Mouse (Mus musculus): Measurements from ENCODE around the gene Bckdk. TPM values are rescaled to one million over a fixed set of nuclear protein-coding genes. Genes with fewer than 3 reads are reported as not detected.
A peak's percentile ranks its signal among the peaks of the same experiment; 100 is the strongest.
"Not testable (repeated sequence)": the region's sequence is repeated elsewhere in the genome, so short reads cannot be mapped to it uniquely, and the experiment has no call there.

The Bckdk gene
- polyA plus RNA-seq, 1 experiment from 2014 or later, result 131 TPM

DNA sequence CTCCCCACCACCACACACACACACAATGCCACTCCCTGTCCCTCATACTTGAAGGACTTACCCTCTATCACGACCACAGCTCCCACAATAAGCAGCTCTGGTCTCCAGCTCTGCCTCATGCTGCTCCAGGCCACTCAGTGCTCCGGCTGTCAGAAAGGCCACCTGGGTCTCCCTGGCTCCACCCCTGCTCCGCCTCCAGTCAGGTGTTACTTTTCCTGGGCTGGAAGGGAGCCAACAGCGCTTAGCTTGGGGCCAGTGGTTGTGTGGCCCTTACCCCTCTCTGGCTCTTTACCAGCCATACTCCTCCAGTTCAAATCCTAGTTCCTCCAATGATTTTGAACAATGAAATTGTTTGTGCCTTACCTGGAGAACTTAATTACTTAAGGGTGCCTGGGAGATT is 13.1 kb upstream of the Bckdk start, which contains the start of gene Prss53:
Gene Prss53 (minus strand): TSS at position 173 of the 400 bp plus-strand sequence.
- H3K9me3 ChIP-seq (replicated peaks; ENCODE audit: control insufficient read depth, low read length), result no peaks in the 10 kb centered on the region
- no peak for DNase-seq (ENCODE audit: low spot score)
- no peak within 1 kb of the TSS for H3K9ac ChIP-seq (ENCODE audit: low read length)
- H3K36me3 ChIP-seq (ENCODE audit: control insufficient read depth, insufficient read depth, low read length), result peaks cover 58% of the 10 kb centered on the region
- no peak for ATAC-seq
- H3K4me2 ChIP-seq (ENCODE audit: low read length), result no peak within 1 kb of the TSS
- H3K4me1 ChIP-seq (ENCODE audit: control insufficient read depth, insufficient read depth, low read length), result peaks cover 7% of the 10 kb centered on the region
- H3K27me3 ChIP-seq (replicated peaks; ENCODE audit: control insufficient read depth, insufficient read depth, low read length), result no peaks in the 10 kb centered on the region
- WGBS, result 34% methylated on average over 4 of the region's 4 CpGs
- no peak within 1 kb of the TSS for H3K4me3 ChIP-seq (ENCODE audit: low read depth, low read length)
- no peak within 1 kb of the TSS for H3K27ac ChIP-seq (ENCODE audit: low read depth, low read length)

DNA sequence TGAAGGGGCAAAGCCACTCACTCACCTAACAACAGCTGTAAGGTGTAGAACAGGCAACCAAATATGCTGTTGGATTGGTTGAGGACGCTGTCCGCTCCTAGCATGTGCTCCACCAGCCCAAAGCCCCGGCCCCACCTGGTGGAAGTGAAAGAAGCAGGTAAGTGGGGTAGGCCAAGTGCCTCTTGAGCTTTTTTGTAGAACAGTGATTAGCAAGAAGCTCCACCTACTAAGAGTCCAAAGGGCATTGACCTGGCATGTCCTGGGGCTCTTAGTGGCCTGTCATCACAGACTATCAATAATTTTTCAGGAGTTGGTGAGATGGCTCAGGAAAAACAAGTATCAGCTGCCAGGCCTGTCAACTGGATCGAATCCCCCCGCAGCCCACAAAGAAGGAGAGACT is 9.4 kb upstream of the Bckdk start:
- ATAC-seq (no peak), DNase-seq (ENCODE audit: low spot score) (no peak)
- Histone ChIP-seq H3K4me3 (ENCODE audit: low read depth, low read length) (peak overlapping the region; percentile 53), H3K27ac (ENCODE audit: low read depth, low read length) (no peak overlapping the region), H3K27me3 (replicated peaks; ENCODE audit: control insufficient read depth, insufficient read depth, low read length) (no peaks in the 10 kb centered on the region), H3K36me3 (ENCODE audit: control insufficient read depth, insufficient read depth, low read length) (peaks cover 22% of the 10 kb centered on the region), H3K9ac (ENCODE audit: low read length) (no peak overlapping the region; the same call in 1 of the 2 replicates), H3K4me1 (ENCODE audit: control insufficient read depth, insufficient read depth, low read length) (peaks cover 7% of the 10 kb centered on the region), H3K4me2 (ENCODE audit: low read length) (peak overlapping the region; percentile 82), H3K9me3 (replicated peaks; ENCODE audit: control insufficient read depth, low read length) (no peaks in the 10 kb centered on the region)
- WGBS, result 81% methylated on average over 5 of the region's 5 CpGs

DNA sequence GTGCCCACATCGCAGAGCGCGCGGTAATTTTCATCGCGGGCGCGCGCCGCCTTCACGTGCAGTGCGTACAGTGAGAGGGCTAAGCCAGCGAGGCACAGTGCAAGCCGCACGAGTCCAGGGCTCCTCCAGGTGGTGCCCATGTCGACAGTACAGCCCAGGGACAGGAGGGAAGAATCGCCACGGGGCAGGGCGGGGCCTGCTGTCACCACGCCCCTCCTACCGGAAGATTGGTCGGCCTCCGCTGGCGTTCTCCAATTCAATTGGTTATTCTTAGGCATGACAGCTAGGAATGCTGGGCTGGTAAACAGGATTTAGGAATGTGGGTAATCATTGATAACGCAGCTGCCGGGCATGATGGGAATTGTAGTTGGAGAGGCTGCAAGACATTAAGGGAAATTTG is 8.4 kb upstream of the Bckdk start, which contains the start of the genes Gm21974 and Vkorc1:
Gene Gm21974 (minus strand): TSS at position 13 of the 400 bp plus-strand sequence.
Gene Vkorc1 (minus strand): TSS at position 176 of the 400 bp plus-strand sequence.
- ATAC-seq, result peak; percentile 98
- WGBS, result under 1% methylated on average over 26 of the region's 26 CpGs
- peaks cover 7% of the 10 kb centered on the region for H3K4me1 ChIP-seq (ENCODE audit: control insufficient read depth, insufficient read depth, low read length)
- peaks cover 12% of the 10 kb centered on the region for H3K36me3 ChIP-seq (ENCODE audit: control insufficient read depth, insufficient read depth, low read length)
- peak within 1 kb of the TSS; percentile 67 for H3K9ac ChIP-seq (ENCODE audit: low read length)
- peak within 1 kb of the TSS; percentile 40; the same call in 1 of the 2 replicates for H3K27ac ChIP-seq (ENCODE audit: low read depth, low read length)
- peak within 1 kb of the TSS; percentile 53 for H3K4me3 ChIP-seq (ENCODE audit: low read depth, low read length)
- H3K4me2 ChIP-seq (ENCODE audit: low read length), result peak within 1 kb of the TSS; percentile 82
- DNase-seq (ENCODE audit: low spot score), result peak; percentile 98
- no peaks in the 10 kb centered on the region for H3K9me3 ChIP-seq (replicated peaks; ENCODE audit: control insufficient read depth, low read length)
- no peaks in the 10 kb centered on the region for H3K27me3 ChIP-seq (replicated peaks; ENCODE audit: control insufficient read depth, insufficient read depth, low read length)

DNA sequence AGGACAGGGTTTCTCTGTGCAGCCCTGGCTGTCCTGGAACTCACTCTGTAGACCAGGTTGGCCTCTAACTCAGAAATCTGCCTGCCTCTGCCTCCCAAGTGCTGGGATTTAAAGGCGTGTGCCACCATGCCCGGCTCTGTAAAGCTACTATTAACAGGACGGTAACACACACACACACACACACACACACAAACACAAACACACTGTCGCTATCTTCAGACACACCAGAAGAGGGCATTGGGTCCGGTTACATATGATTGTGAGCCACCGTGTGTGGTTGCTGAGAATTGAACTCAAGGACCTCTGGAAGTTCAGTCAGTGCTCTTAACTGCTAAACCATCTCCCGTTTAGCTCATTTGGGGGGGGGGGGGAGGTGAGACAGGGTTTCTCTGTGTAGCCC is 8.0 kb upstream of the Bckdk start:
- not testable (repeated sequence) for H3K36me3 ChIP-seq (ENCODE audit: control insufficient read depth, insufficient read depth, low read length); H3K27ac ChIP-seq (ENCODE audit: low read depth, low read length)
- peak; percentile 6; the same call in 1 of the 2 replicates for ATAC-seq

DNA sequence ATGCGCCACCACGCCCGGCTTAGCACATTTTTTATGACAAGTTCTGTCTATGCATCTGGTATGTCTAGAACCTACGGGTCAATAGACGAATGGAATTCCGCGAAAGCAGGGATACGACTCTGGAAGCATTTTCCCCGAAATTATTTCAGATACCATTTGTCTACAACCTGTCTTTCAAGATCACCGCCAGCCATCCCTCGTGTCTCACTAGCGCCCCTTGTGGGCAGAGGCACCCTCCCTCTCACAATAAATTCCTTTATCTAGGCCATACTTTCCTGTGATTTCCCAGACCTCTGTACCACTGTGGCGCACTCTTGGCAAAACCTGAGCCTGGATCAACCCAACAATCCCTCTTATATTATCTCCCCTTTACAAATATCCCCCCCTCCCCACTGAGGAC is 7.5 kb upstream of the Bckdk start:
- peak; percentile 46 for DNase-seq (ENCODE audit: low spot score)
- H3K4me3 ChIP-seq (ENCODE audit: low read depth, low read length), result no peak overlapping the region
- peaks cover 7% of the 10 kb centered on the region for H3K4me1 ChIP-seq (ENCODE audit: control insufficient read depth, insufficient read depth, low read length)
- peaks cover 7% of the 10 kb centered on the region; the same call in 1 of the 2 replicates for H3K36me3 ChIP-seq (ENCODE audit: control insufficient read depth, insufficient read depth, low read length)
- WGBS, result 67% methylated on average over 13 of the region's 13 CpGs
- no peak for ATAC-seq
- no peak overlapping the region for H3K27ac ChIP-seq (ENCODE audit: low read depth, low read length)
- H3K9ac ChIP-seq (ENCODE audit: low read length), result no peak overlapping the region
- no peak overlapping the region for H3K4me2 ChIP-seq (ENCODE audit: low read length)
- H3K27me3 ChIP-seq (replicated peaks; ENCODE audit: control insufficient read depth, insufficient read depth, low read length), result no peaks in the 10 kb centered on the region
- no peaks in the 10 kb centered on the region for H3K9me3 ChIP-seq (replicated peaks; ENCODE audit: control insufficient read depth, low read length)

More for the DNA sequence above, 8.0 kb upstream of the Bckdk start:
- DNase-seq (ENCODE audit: low spot score); H3K4me1 ChIP-seq (ENCODE audit: control insufficient read depth, insufficient read depth, low read length); H3K9ac ChIP-seq (ENCODE audit: low read length); H3K27me3 ChIP-seq (replicated peaks; ENCODE audit: control insufficient read depth, insufficient read depth, low read length); H3K9me3 ChIP-seq (replicated peaks; ENCODE audit: control insufficient read depth, low read length): not testable (repeated sequence)
- H3K4me3 ChIP-seq (ENCODE audit: low read depth, low read length), result 0 out of 2 replicates have a peak overlapping the region, but pooled peaks have one; percentile 53
- peak overlapping the region; percentile 18; the same call in 1 of the 2 replicates for H3K4me2 ChIP-seq (ENCODE audit: low read length)
- WGBS, result 73% methylated on average over 7 of the region's 7 CpGs

DNA sequence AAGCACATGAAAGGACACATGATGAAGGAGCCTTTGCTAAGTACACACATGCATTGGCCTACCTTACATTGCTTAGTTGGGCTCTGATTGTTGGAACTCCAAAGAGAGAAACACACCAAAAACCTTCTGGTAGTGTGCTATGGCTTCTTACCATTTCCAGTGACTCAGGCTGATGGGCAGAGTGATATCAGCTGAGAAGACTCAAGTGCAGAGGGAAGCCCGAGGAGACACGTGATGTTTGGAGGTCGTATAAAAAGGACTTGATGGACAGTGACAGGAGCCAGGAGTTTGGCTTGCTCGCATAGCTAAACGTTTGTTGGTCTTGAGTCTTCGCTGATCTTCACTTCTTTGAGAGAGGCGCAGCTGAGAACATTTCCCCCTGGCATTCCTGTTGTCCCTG is 6.3 kb upstream of the Bckdk start:
- no peaks in the 10 kb centered on the region for H3K9me3 ChIP-seq (replicated peaks; ENCODE audit: control insufficient read depth, low read length)
- no peak for DNase-seq (ENCODE audit: low spot score)
- H3K27me3 ChIP-seq (replicated peaks; ENCODE audit: control insufficient read depth, insufficient read depth, low read length), result no peaks in the 10 kb centered on the region
- no peak overlapping the region for H3K9ac ChIP-seq (ENCODE audit: low read length)
- H3K4me1 ChIP-seq (ENCODE audit: control insufficient read depth, insufficient read depth, low read length), result peaks cover 7% of the 10 kb centered on the region
- no peak overlapping the region for H3K27ac ChIP-seq (ENCODE audit: low read depth, low read length)
- 91% methylated on average over 7 of the region's 7 CpGs for WGBS
- no peak overlapping the region for H3K4me2 ChIP-seq (ENCODE audit: low read length)
- peaks cover 4% of the 10 kb centered on the region; the same call in 1 of the 2 replicates for H3K36me3 ChIP-seq (ENCODE audit: control insufficient read depth, insufficient read depth, low read length)
- no peak overlapping the region for H3K4me3 ChIP-seq (ENCODE audit: low read depth, low read length)
- ATAC-seq, result no peak

DNA sequence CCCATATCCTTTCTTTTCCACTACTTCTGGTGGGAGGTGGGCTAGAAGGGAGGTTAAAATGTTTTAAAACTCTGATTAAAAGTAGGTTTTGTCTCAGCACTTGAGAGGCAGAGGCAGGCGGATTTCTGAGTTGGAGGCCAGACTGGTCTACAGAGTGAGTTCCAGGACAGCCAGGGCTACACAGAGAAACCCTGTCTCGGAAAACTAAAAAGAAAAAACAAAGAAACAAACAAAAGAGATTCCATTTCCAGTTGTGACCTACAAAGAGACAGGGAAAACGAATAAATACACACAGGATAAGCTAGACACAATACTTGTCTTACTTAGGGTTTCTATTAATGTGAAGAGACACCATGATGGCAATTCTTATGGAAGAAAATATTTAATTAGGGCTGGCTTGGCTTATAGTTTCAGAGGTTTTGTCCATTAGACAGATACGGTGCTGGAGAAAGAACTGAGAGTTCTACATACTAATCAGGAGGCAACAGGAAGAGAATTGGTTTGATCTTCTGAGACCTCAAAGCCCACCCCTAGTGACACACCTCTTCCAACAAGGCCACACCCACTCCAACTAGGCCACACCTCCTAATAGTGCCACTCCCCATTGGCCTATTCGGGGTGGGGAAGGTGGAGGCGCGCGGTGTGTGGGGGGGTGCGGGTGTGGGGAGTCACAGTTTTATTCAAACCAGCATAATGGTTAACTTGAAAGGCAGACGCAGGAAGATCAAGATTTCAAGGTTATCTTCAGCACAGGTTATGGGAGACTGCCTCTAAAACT is 5.5 kb upstream of the Bckdk start:
- ATAC-seq (no peak), DNase-seq (ENCODE audit: low spot score) (no peak)
- whole genome bisulfite sequencing, result 39% methylated on average over 10 of the region's 10 CpGs
- H3K27me3 ChIP-seq (replicated peaks; ENCODE audit: control insufficient read depth, insufficient read depth, low read length), result no peaks in the 10 kb centered on the region
- no peak overlapping the region for H3K27ac ChIP-seq (ENCODE audit: low read depth, low read length)
- H3K4me3 ChIP-seq (ENCODE audit: low read depth, low read length), result no peak overlapping the region
- H3K9ac ChIP-seq (ENCODE audit: low read length), result no peak overlapping the region
- H3K36me3 ChIP-seq (ENCODE audit: control insufficient read depth, insufficient read depth, low read length), result no peaks in the 10 kb centered on the region
- no peaks in the 10 kb centered on the region for H3K9me3 ChIP-seq (replicated peaks; ENCODE audit: control insufficient read depth, low read length)
- peaks cover 7% of the 10 kb centered on the region for H3K4me1 ChIP-seq (ENCODE audit: control insufficient read depth, insufficient read depth, low read length)
- H3K4me2 ChIP-seq (ENCODE audit: low read length), result no peak overlapping the region

DNA sequence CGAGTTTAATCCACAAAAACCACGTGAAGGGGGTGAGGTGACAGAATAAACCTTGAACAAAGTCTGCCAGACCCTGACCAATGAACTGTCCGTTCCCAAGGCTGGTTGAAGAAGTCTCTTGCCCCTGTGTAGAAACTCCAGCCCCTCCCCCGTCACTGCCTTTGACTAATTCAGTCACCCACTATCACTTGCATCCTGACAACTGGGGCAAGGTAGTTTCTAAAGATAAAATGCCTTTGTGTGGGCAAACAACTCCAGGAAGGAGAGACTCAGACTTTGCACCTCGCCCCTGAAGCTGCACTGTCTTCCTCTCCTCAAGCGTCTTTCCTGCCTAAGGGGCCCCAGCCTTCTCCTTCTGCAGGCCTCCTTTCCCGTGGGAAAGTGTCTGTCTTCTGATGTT is 3.9 kb upstream of the Bckdk start:
- WGBS, result 50% methylated on average over 7 of the region's 7 CpGs
- no peaks in the 10 kb centered on the region for H3K27me3 ChIP-seq (replicated peaks; ENCODE audit: control insufficient read depth, insufficient read depth, low read length)
- ATAC-seq, result no peak
- no peak overlapping the region for H3K4me2 ChIP-seq (ENCODE audit: low read length)
- H3K36me3 ChIP-seq (ENCODE audit: control insufficient read depth, insufficient read depth, low read length), result no peaks in the 10 kb centered on the region; the same call in 1 of the 2 replicates
- DNase-seq (ENCODE audit: low spot score), result no peak
- no peak overlapping the region for H3K4me3 ChIP-seq (ENCODE audit: low read depth, low read length)
- peaks cover 7% of the 10 kb centered on the region for H3K4me1 ChIP-seq (ENCODE audit: control insufficient read depth, insufficient read depth, low read length)
- H3K27ac ChIP-seq (ENCODE audit: low read depth, low read length), result no peak overlapping the region
- no peaks in the 10 kb centered on the region for H3K9me3 ChIP-seq (replicated peaks; ENCODE audit: control insufficient read depth, low read length)
- no peak overlapping the region for H3K9ac ChIP-seq (ENCODE audit: low read length)

DNA sequence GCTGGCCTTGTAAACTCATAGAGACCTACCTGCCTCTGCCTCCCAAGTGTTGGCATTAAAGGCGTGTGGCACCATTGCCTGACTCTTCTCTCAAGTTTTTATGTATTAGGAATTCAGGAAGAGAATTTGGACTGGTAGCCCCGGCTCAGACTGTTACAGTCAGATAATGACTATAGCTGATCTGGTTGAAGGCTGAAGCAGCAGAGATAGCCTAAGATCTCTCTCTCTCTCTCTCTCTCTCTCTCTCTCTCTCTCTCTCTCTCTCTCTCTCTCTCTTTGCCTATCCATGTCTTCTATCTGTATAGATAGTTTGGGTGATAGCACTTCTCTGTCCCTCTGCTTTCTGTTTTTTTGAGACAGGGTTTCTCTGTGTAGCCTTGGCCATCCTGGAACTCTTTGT is 2.1 kb upstream of the Bckdk start:
- H3K27ac ChIP-seq (ENCODE audit: low read depth, low read length), result no peak overlapping the region
- peaks cover 17% of the 10 kb centered on the region for H3K36me3 ChIP-seq (ENCODE audit: control insufficient read depth, insufficient read depth, low read length)
- no peak overlapping the region for H3K4me2 ChIP-seq (ENCODE audit: low read length)
- H3K27me3 ChIP-seq (replicated peaks; ENCODE audit: control insufficient read depth, insufficient read depth, low read length), result no peaks in the 10 kb centered on the region
- no peak overlapping the region for H3K4me3 ChIP-seq (ENCODE audit: low read depth, low read length)
- H3K4me1 ChIP-seq (ENCODE audit: control insufficient read depth, insufficient read depth, low read length), result peaks cover 11% of the 10 kb centered on the region
- no peak overlapping the region for H3K9ac ChIP-seq (ENCODE audit: low read length)
- H3K9me3 ChIP-seq (replicated peaks; ENCODE audit: control insufficient read depth, low read length), result no peaks in the 10 kb centered on the region
- WGBS, result 82% methylated on average over 2 of the region's 2 CpGs
- no peak for ATAC-seq
- no peak for DNase-seq (ENCODE audit: low spot score)

Measured in forebrain, embryonic 14.5 days (tissue).